Mouse (Mus musculus): ENCODE results near the gene Rab3gap2.

DNA sequence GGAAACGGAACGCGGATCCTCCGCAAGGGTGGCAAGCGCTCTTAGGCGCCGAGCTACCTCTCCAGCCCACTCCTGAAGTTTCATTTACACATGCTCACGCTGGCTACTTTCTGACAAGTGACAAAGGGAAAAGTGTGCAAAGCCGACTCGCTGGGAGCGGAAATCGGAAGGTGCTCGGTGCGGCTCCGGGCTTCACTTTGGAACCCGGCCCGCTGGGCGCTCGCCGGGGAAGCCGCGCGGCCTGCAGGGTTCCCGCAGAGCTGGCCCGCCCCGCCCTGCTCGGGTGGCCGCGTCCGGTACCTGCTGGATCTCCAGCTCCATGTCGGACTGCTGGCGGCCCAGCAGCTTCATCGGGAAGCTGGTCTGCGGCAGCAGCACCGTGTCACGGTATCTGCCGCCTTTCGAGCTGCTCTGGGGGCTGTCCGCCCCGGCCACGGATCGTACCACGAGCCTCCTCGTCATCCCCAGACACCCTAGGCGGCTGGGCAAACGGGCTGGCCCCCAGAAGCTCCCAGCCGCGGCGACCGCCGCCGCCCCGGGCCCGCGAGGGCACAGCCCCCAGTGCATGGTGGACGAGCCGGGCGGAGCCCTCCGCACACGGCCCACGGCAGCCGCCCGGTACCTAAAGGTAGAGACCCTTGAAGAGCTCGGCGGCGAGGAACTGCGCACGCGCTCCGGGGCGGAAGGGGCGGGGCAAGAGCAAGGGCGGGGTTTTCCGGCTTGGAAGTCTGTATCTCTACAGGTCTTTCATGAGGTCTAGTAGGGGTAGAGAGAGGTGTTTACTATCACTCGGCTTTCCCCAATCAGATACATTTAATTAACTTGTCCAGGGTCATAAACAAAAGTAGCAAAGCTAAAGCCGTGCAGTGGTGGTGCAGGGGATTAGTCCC, 125.0 kb downstream of the Rab3gap2 start, which contains the start of gene Iars2:
- TF ChIP-seq GATA1 (IDR thresholded peaks at IDR 0.05; ENCODE audit: low read length) (no peak), TAL1 (IDR thresholded peaks at IDR 0.05; ENCODE audit: low read length) (no peak)

Data from erythroblast, embryonic 14.5 days (primary cell).